Mouse (Mus musculus) heart, postnatal 0 days (tissue): ENCODE results near the gene Mus81. TPM values are rescaled to one million over a fixed set of nuclear protein-coding genes. Genes with fewer than 3 reads are reported as not detected.

ENCODE experiments used
- ATAC-seq: fragments of 200-750 bp; cut with Nextera tagmentation; 2 replicates; pipeline ENCODE4 v1.8.0; 2017; ENCODE audit warnings: low read depth, moderate number of reproducible peaks, moderate library complexity; ENCODE audit not compliant: insufficient read depth
- DNase-seq: peaks from one replicate; pipeline ENCODE4 v3.0.0-alpha.2; 2016; ENCODE audit warnings: low spot score
- H3K27ac ChIP-seq: fragments of 300-500 bp; sonication (generic); 2 replicates; pipeline ENCODE4 v1.5.1; 2014; ENCODE audit warnings: low read depth, mild to moderate bottlenecking
- H3K27me3 ChIP-seq: fragments of 300-500 bp; sonication (generic); 2 replicates; pipeline ENCODE4 v1.6.1; 2014; ENCODE audit warnings: low read length, mixed read lengths; ENCODE audit not compliant: control insufficient read depth, insufficient read depth
- H3K36me3 ChIP-seq: fragments of 300-500 bp; sonication (generic); replicated peaks from 2 replicates; pipeline ENCODE4 v1.6.1; 2014; ENCODE audit warnings: low read length, mixed read lengths; ENCODE audit not compliant: control insufficient read depth, insufficient read depth
- H3K4me1 ChIP-seq: fragments of 300-500 bp; sonication (generic); 2 replicates; pipeline ENCODE4 v1.6.1; 2014; ENCODE audit warnings: antibody characterized with exemption; ENCODE audit not compliant: control insufficient read depth, insufficient read depth
- H3K4me2 ChIP-seq: fragments of 300-500 bp; sonication (generic); 2 replicates; pipeline ENCODE4 v1.6.1; 2014; ENCODE audit warnings: low read depth, mild to moderate bottlenecking, low read length, moderate library complexity
- H3K4me3 ChIP-seq: fragments of 300-500 bp; sonication (generic); 2 replicates; pipeline ENCODE4 v1.5.1; 2014; ENCODE audit warnings: low read depth, low read length
- H3K9ac ChIP-seq: fragments of 300-500 bp; sonication (generic); replicated peaks from 2 replicates; pipeline ENCODE4 v1.6.1; 2014; ENCODE audit warnings: low read depth, low read length, mixed read lengths
- H3K9me3 ChIP-seq: fragments of 300-500 bp; sonication (generic); replicated peaks from 2 replicates; pipeline ENCODE4 v1.6.1; 2016; ENCODE audit warnings: low read length; ENCODE audit not compliant: control insufficient read depth
- CTCF ChIP-seq: IDR thresholded peaks from 2 replicates; pipeline ENCODE4 v1.5.1; 2016; ENCODE audit warnings: antibody characterized with exemption, control low read depth, low read depth
- EP300 ChIP-seq: IDR thresholded peaks from 2 replicates; pipeline ENCODE4 v1.6.1; 2016; ENCODE audit warnings: antibody characterized with exemption, low read depth
- WGBS: fragments of 180-500 bp; shearing (Covaris S2); extraction: QIAGEN DNeasy Blood & Tissue Kit; methylation state at CpG from one replicate; pipeline ENCODE4 v1.1.7; 2014; 5-methylcytosine and 5-hydroxymethylcytosine counted together
- polyA plus RNA-seq: library from polyadenylated mRNA; unstranded; fragments of >200 nt; fragmentation: Nextera tagmentation; extraction: Ambion mirVana; gene quantifications from 2 replicates; pipeline ENCODE4 v1.2.1, GENCODE M21; 2015
- total RNA-seq: library from RNA; depleted of rRNA; stranded (reverse); fragments of >200 nt; gene quantifications from 2 replicates; pipeline ENCODE4 v1.2.3, GENCODE M21; 2014; ENCODE audit warnings: low replicate concordance

Gene Mus81
- total and polyA plus RNA-seq, 2 experiments from 2014 or later = 36.8 to 45.8 TPM

DNA sequence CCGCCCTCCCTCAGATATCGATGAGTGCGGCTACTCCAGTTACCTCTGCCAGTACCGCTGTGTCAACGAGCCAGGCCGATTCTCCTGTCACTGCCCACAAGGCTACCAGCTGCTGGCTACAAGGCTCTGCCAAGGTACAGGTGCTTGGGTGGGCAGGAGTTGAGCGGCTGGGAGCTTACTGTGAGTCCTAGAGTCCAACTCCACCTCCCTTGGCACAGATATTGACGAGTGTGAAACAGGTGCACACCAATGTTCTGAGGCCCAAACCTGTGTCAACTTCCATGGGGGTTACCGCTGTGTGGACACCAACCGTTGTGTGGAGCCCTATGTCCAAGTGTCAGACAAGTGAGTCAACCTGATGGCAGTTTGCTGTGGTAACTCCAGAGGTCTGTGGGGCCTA, 8.2 kb downstream of the Mus81 start:
- Histone ChIP-seq H3K27me3 (no peaks in the 10 kb centered on the region), H3K4me3 (no peak overlapping the region), H3K9me3 (no peaks in the 10 kb centered on the region), H3K27ac (no peak overlapping the region), H3K36me3 (peaks cover 59% of the 10 kb centered on the region), H3K4me1 (no peaks in the 10 kb centered on the region), H3K4me2 (no peak overlapping the region), H3K9ac (no peak overlapping the region)
- ATAC-seq (no peak), DNase-seq (no peak)
- WGBS = 84% methylated on average over 10 of the region's 10 CpGs
- TF ChIP-seq EP300 = no peak
- TF ChIP-seq CTCF = no peak

DNA sequence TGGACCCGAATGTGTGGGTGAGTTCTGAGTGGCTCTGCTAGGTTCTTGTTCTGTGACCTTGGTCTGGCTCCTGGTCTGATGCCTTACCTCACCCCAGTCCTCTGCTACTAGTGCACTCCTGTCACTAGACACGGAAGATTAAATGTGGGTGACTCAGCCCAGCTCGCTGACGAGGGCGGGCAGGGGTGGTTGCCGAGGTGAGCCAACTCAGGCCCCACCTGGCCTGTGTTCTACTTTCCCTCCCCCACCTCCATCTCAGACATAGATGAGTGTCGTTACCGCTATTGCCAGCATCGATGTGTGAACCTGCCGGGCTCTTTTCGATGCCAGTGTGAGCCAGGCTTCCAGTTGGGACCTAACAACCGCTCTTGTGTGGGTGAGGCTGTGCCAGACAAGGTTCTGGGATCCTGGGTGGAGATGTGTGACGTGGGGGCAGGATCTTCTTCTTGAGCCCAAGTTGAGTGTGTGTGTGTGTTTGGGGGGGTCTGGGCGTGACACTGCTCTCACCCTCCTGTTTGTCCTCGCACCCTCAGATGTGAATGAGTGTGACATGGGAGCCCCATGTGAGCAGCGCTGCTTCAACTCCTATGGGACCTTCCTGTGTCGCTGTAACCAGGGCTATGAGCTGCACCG, 10.4 kb downstream of the Mus81 start:
- H3K27me3 ChIP-seq = no peaks in the 10 kb centered on the region
- H3K36me3 ChIP-seq = peaks cover 37% of the 10 kb centered on the region
- ATAC-seq = no peak
- H3K4me2 ChIP-seq = no peak overlapping the region
- no peak overlapping the region for H3K27ac ChIP-seq
- H3K4me3 ChIP-seq = no peak overlapping the region
- no peak overlapping the region for H3K9ac ChIP-seq
- DNase-seq = no peak
- TF ChIP-seq EP300 = no peak
- H3K4me1 ChIP-seq = no peaks in the 10 kb centered on the region
- 89% methylated on average over 18 of the region's 18 CpGs for WGBS
- no peaks in the 10 kb centered on the region for H3K9me3 ChIP-seq

DNA sequence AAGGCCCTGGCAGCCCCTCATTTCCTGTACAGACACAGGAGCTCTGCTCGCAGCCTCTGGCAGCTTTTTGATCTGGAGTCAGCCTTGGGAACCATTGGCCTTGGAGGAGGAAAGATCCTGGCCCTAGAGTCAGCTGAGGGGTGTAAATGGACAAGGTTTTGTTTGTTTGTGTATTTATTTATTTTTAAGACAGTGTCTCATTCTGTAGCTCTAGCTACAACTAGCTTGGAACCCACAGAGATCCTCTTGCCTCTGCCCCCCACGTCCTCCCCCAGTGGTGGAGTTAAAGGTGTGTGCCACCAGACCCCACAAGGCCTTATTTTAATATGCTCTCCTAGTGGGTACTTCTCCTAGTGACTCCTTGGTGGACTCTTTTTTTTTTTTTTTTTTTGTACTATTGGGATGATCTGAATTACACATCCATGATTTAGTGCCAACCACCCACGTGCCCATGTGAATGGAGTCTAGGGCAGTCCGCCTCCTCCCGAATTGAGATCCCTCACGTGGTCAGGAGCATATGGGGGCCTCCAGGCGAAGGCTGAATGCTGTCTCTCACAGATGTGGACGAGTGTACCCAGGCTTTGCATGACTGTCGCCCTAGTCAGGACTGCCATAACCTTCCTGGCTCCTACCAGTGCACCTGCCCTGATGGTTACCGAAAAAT, 11.1 kb downstream of the Mus81 start:
- TF ChIP-seq CTCF (no peak), EP300 (no peak)
- H3K4me3 ChIP-seq = no peak overlapping the region
- H3K4me2 ChIP-seq = no peak overlapping the region
- H3K9me3 ChIP-seq = no peaks in the 10 kb centered on the region
- ATAC-seq (no peak), DNase-seq (no peak)
- peaks cover 30% of the 10 kb centered on the region for H3K36me3 ChIP-seq
- H3K4me1 ChIP-seq = no peaks in the 10 kb centered on the region
- no peak overlapping the region for H3K27ac ChIP-seq
- H3K27me3 ChIP-seq = no peaks in the 10 kb centered on the region
- H3K9ac ChIP-seq = no peak overlapping the region
- WGBS = 92% methylated on average over 10 of the region's 10 CpGs

DNA sequence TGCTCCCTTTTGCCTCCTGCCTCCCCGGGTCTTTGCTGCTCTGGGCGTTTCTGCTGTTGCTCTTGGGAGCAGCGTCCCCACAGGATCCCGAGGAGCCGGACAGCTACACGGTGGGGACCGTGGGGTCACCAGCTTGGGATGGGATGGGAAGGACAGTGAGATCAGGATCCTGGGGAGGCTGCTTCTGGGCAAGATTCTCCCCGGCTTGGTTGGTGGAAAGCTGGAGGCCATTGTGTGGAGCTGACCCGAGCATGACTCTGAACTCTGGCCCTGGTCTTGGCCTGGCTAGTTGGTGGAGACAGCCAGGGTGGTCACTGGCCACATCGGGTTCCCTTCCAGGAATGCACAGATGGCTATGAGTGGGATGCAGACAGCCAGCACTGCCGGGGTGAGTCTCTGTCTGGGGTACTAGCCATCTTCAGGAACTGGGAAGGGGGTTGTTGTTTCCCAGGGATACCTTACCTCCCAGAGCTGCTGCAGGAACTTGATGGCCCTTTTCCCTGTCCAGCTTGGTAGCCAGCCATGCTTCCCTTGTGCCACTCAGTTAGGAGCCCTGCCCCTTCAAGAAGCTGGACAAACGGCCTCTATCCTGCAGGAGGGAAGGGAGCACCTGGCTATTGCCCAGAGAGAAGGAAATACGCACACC, 13.0 kb downstream of the Mus81 start:
- DNase-seq = no peak
- 18% methylated on average over 13 of the region's 13 CpGs for WGBS

DNA sequence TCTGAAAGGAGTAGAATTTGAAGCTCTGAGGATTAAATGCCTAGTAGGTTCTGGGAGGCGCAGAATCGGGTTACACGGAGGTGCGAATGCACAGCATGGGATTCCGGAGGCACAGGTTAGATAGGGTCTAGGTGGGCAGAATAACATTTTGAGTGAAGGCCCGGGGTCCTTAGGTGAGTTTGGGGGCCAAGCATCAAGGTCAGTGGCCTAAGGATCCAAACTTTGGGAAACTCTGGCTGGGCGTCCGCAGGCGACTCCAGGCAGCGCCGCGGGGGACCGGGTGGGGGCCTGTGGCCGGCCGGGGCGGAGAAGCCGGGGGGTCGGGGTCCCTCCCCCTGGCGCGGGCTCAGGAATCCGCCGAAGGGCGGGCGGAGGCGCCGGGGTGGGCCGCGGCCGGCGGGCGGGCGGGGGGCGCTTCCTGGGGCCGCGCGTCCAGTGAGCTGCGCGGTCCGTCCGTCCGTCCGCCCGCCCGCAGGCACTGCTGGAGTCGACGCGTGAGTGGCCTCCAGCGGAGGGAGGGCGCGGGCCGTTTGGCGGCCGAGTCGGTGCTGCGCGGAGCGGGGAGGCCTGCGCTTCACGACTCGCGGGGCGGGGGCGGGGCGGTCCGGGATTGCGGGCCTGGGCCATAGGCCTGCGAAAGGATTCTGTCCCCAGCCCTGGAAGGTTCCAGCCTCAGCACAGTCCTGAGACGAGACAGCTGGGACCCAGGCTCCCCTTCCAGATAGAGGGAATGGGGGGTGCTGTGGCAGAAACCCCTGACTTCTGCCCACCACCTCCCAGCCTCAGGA, 13.7 kb downstream of the Mus81 start:
- peak overlapping the region; percentile 82 for H3K9ac ChIP-seq
- peak; percentile 47 for ATAC-seq
- TF ChIP-seq CTCF (no peak), EP300 (no peak)
- H3K4me3 ChIP-seq = peak overlapping the region; percentile 64
- H3K27me3 ChIP-seq = no peaks in the 10 kb centered on the region
- H3K9me3 ChIP-seq = no peaks in the 10 kb centered on the region
- no peaks in the 10 kb centered on the region for H3K4me1 ChIP-seq
- no peak for DNase-seq
- H3K4me2 ChIP-seq = peak overlapping the region; percentile 98
- H3K36me3 ChIP-seq = peaks cover 7% of the 10 kb centered on the region
- WGBS = under 1% methylated on average over 38 of the region's 68 CpGs
- H3K27ac ChIP-seq = peak overlapping the region; percentile 68

More for the DNA sequence above, 13.0 kb downstream of the Mus81 start:
- TF ChIP-seq CTCF (no peak), EP300 (no peak)
- peak; percentile 19 for ATAC-seq
- Histone ChIP-seq H3K9me3 (no peaks in the 10 kb centered on the region), H3K4me2 (peak overlapping the region; percentile 98), H3K4me3 (peak overlapping the region; percentile 64), H3K36me3 (peaks cover 13% of the 10 kb centered on the region), H3K27ac (peak overlapping the region; percentile 68), H3K9ac (peak overlapping the region; percentile 82), H3K27me3 (no peaks in the 10 kb centered on the region), H3K4me1 (no peaks in the 10 kb centered on the region)
